Mouse (Mus musculus) common myeloid progenitor, adult 5-6 weeks (primary cell): ENCODE measurements around the gene Defb21. TPM values are rescaled to one million over a fixed set of nuclear protein-coding genes. Genes with fewer than 3 reads are reported as not detected.

Source experiments
- ATAC-seq: replicated peaks from 2 replicates; pipeline ENCODE4 v1.8.0; 2016; ENCODE audit warnings: low read depth, mild to moderate bottlenecking, moderate TSS enrichment, inconsistent platforms; ENCODE audit not compliant: poor library complexity, severe bottlenecking
- total RNA-seq: library from RNA; stranded (forward); fragments of 200-1000, 187-1606 nt; gene quantifications from 2 replicates; pipeline ENCODE4 v1.2.3, GENCODE M21; 2017

Defb21 gene
- total RNA-seq = not detected in 2 replicates

DNA sequence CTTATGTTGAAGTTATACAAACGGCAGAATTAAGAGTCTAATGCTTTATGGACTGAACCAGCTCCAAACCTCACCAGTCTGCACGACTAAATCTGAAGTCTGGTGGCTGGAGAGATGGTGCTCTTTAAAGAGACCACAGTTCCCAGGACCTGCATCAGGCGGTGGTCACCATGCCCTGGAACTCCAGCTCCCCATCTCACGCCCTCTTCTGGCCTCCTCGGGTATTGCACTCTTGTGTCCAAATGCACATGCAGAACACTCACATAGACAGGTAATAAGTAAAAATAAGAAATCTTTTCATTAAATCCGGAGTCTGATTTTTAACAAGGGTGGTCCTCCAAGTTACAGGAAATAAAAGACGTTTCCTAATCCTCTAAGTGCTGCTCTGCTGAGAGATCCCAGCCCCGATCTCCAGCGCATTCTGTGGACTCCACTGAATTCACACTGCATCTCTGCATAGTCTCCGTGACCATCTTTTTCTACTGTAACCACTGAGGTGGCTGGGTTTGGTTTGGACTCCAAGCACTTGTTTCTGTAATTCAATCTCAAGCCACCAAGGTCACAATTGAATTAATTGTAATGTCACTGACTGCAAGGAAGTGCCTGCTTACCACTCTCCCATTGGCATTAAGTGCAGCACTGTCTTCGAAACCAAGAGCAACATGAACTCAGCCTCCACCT is at the start of gene Defb21:
Defb21 (plus strand) TSS at position 631 of the 681 bp plus-strand sequence.
- no peak for ATAC-seq

- ATAC-seq = no peak
Measured at GRCm38 (mm10) chr2:152539944-152540710, 32.4 kb upstream of the Defb21 start, which contains the start of gene Defb29. Defb29 (minus strand) TSS chr2:152540098.

- peak; percentile 69 for ATAC-seq
Measured at GRCm38 (mm10) chr2:152541979-152542378, 30.6 kb upstream of the Defb21 start.

GRCm38 (mm10) chr2:152542897-152543296 is 29.6 kb upstream of the Defb21 start:
- no peak for ATAC-seq

DNA sequence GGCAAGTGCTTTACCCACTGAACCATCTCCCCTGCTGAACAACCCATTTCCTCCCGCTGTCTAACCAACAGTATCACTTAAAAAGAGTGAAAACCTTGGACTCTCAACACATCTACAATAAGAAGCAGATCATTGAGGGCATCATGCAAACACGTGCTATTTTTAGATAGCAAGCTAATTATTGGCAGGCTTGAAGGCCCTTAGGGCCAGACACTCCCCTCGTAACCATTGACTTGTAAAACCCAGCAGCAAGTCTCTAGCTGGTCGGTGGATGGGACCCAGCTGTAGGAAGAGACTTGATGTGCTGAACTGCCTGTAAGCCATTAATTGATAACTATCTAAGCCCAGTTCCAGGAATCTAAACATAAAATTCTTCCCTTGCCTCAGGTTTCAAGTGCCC is 29.1 kb upstream of the Defb21 start:
- ATAC-seq = no peak

DNA sequence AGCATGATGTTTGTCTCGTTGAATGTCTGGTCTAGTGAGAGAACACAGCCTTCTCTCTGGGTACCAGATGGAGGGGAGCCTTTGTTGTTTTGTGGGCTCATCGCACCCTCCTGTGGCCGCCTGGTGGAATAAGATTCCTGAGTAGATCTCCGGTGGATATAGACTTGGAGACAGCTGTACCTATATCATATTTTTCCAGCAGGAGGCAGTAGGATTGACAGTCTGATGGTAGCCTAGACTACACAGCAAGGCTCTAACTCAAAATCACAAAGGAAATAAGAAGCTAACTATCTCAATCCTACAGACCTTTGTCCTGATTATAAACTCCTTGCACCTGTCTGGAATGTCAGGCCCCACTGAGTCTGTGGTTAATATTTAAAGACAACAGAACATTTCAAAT is 27.9 kb upstream of the Defb21 start:
- ATAC-seq = peak; percentile 76

GRCm38 (mm10) chr2:152548124-152548523 is 24.4 kb upstream of the Defb21 start:
- no peak for ATAC-seq

DNA sequence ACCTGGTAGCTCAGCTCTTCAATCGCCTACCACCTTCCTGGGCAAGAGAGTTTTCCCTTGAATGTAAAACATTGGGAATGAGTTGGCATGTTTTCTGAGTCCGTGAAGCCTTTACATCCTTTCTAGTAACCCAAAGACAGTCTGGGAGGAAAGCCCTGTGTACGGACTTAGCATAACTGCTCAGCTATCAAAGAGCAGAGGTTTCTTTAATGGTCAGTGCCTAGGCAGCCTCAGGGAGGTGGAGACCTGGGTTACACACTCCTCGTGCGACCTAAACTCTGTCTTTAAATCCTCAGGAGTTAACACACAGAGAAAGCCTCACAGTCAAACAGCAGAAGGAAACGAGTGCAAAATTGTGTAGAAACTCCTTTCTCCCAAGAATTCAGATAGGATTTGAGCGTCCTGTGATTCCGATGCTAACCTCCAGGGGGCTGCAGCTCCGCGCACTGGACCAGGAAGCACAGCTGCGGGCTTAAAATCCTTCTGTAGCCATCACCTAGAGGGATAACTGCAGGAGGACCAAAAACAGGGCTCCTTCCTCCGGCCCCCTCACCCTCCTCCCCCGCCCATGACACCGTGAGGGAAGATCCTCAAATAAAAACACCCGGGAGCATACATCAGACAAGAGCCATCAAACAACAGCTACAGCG is 18.6 kb upstream of the Defb21 start:
- ATAC-seq = peak; percentile 75

GRCm38 (mm10) chr2:152556655-152557054 is 15.9 kb upstream of the Defb21 start:
- ATAC-seq = peak; percentile 41; the same call in 1 of the 2 replicates

GRCm38 (mm10) chr2:152569038-152569437 is 3.5 kb upstream of the Defb21 start, which contains the start of gene Gm17416:
Gm17416 (plus strand) TSS chr2:152569338.
- ATAC-seq = no peak

DNA sequence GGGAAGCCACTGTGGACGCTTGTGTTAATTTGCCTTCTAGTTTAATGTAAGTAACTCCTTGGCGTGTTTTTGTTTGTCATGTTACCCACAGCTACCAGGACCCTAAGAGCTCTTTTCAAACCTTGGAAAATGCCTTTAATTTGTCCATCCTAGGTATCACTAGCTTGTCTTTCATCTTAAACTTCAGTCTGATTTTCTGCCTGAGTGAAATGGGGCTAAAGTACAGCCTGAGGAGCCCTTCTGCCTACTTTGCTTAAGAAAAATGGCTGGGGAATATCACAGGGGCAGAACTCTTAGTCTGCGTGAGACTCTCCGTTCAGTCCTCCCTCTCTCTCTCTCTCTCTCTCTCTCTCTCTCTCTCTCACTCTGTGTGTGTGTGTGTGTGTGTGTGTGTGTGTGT is 2.7 kb upstream of the Defb21 start:
- ATAC-seq = no peak

DNA sequence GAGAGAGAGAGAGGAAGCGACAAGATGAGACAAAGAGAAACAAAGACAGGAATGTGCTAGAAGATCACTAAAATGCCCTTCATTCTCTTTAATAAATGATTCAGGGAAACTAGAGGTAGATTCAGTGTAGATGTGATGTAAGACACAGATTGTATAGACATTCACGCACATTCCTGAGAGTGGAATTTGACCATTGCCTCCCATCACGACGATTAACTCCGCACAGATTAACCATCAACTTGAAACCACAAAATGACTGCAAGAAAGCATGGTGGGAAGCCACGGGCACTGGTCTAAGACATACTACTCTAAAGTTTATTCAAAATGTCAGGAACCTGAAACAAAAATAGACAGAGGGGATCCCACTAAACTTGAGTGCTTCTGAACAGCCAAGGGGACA is 2.2 kb upstream of the Defb21 start:
- no peak for ATAC-seq

DNA sequence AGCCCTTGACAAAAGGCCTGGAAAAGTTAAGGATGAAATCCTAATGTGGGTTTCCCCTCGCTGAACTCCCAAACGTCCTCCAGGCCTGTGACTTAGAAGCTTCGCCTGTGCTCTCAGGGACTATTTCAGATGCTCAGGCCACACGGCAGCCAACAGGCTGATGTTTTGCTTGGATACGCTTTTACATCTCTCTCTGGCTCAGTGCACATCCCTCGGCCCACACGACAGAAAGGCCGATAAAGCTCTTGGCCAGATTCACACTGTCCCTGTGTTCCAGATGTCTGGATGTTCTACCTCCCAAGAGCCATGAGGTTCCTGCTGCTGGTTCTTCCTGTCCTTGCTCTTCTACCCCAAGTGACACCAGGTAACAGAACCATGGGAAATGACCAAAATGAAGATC is 940 bp downstream of the Defb21 start:
- no peak for ATAC-seq

DNA sequence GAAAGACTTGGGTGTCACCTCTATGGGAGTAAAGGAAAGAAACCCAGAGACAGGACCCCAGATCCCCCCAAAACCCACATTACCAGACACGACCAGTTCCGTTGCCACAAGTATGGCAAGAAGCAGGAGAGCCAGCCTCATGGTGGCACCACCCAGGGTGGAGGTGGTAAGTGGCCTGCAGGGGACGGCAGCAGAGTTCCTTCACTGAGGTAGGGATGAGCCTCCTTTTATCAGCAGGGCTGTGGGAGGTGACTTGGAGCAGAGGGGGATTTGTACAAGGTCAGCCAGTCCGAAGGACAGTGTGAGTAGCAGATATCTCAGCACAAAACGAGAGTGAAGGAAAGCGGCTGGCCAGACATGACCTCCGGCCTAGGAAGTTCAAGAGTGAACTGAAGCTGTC is 7.6 kb downstream of the Defb21 start, which contains the start of gene Defb19:
Defb19 (minus strand) TSS at position 206 of the 400 bp plus-strand sequence.
- no peak for ATAC-seq

GRCm38 (mm10) chr2:152580612-152581011 is 8.1 kb downstream of the Defb21 start:
- no peak for ATAC-seq

- ATAC-seq = peak; percentile 77
Measured at GRCm38 (mm10) chr2:152586926-152587560, 14.5 kb downstream of the Defb21 start.

- ATAC-seq = no peak
Measured at GRCm38 (mm10) chr2:152588450-152588849, 15.9 kb downstream of the Defb21 start.

- ATAC-seq = no peak
Measured at GRCm38 (mm10) chr2:152589021-152589420, 16.5 kb downstream of the Defb21 start.

DNA sequence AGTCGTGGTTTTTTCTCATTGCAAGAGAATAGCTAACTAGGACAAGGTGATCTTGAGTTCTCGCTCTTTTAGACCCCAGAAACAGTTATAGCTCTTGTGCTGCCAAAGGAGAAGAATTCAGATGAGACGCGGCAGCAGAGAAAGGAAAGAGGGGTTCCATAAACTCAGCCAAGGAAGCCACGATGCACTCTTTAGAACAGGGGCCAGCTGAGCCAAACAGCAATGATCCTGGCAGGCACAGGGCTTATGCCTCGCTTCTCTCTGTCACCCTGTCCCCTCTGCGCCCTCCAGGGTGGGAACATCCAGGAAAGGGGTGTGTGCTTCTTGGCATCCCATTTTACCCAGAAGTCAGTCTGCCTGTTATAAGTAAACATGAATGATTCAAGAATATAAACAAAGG is 26.8 kb downstream of the Defb21 start, which contains the start of gene Defb45:
Defb45 (minus strand) TSS at position 101 of the 400 bp plus-strand sequence.
- no peak for ATAC-seq

DNA sequence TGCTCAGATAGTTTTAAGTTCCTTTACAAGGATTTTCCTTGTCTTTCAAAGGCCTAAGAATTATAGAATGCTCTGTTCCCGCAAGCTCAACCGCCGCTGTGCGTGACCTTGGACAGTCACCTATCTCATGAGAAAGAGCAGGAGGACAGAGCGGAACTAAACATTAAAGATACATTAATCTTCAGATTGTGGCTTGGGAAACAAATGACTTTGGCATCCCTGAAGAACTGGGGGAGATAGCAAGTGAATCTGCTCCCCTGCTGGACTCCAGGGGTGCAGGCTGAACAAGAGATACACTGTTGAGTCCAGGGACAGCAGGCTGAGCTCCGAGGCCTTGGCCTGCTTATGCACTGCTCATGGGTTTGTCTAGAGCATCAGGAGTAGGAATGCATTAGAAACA is 27.5 kb downstream of the Defb21 start:
- ATAC-seq = no peak
